Mouse (Mus musculus) lung, postnatal 0 days (tissue): ENCODE data around the gene Lrg1.

Experiments
- CTCF ChIP-seq: IDR thresholded peaks from 2 replicates; pipeline ENCODE4 v1.5.1; 2016; ENCODE audit warnings: antibody characterized with exemption, mild to moderate bottlenecking
- EP300 ChIP-seq: IDR thresholded peaks from 2 replicates; pipeline ENCODE4 v1.6.1; 2016; ENCODE audit warnings: antibody characterized with exemption, mild to moderate bottlenecking, control low read depth

DNA sequence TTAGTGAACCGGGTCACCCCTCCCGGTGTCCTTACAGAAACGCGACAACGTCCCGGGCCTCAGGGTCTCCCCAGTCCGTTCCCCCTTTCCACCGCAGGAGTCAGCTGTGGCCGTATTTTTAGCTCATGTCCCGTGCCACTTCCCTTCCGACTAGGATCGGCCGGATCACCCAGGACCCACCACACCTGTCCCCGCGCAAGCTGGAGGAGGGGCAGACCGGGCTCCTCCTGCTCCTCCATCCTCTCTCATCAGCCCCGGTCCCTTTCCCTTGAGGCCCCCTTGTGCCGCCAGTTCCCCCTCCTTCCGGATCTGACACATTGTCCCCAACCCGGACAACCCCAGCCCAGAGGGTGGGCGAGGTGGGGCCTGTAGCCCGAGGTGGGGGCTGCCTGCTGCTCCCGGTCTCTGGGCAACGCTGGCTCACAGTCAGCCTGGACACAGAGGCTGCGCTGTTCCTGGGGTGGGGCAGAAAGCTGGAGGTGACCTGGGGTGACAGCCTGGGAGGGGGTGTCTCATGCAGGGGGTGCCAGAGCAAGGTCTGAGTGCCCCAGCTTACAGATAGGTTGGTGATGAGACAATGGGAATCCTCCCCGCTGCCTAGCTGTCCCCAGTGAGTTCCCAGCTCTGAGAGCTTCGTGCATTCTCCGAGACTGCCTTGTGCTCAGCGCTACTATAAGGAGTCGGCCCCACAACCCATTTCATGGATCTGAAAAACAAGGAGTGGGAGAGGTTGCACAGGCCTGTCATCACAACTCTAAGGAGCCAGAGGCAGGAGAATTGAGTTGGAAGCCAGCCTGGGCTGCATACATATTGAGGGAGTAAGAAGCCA, 27.2 kb upstream of the Lrg1 start:
- TF ChIP-seq CTCF = no peak
- no peak for TF ChIP-seq EP300
